Mouse (Mus musculus): ENCODE measurements around the gene Sox10.

Gene Sox10

GRCm38 (mm10) chr15:79162301-79162700, 2.7 kb downstream of the Sox10 start:
- in situ Hi-C loops (cut with MboI, MseI) = loop anchor here (25.0 kb wide), 1 partner anchor 1850 kb away; no protein-coding TSS in a partner anchor

GRCm38 (mm10) chr15:79155572-79155971, 9.5 kb downstream of the Sox10 start:
- in situ Hi-C loops (cut with MboI, MseI) = loop anchor here (25.0 kb wide), 1 partner anchor 1857 kb away; no protein-coding TSS in a partner anchor

- in situ Hi-C loops (cut with MboI, MseI) = loop anchor here (25.0 kb wide), 1 partner anchor 1860 kb away; no protein-coding TSS in a partner anchor
Measured at GRCm38 (mm10) chr15:79152709-79153108, 12.3 kb downstream of the Sox10 start.

GRCm38 (mm10) chr15:79151881-79152280, 13.2 kb downstream of the Sox10 start:
- in situ Hi-C loops (cut with MboI, MseI) = loop anchor here (25.0 kb wide), 1 partner anchor 1860 kb away; no protein-coding TSS in a partner anchor

- in situ Hi-C loops (cut with MboI, MseI) = no loop called here
Measured at GRCm38 (mm10) chr15:79148533-79148932, 16.5 kb downstream of the Sox10 start.

GRCm38 (mm10) chr15:79145522-79145921, 19.5 kb downstream of the Sox10 start:
- in situ Hi-C loops (cut with MboI, MseI) = no loop called here

- in situ Hi-C loops (cut with MboI, MseI) = no loop called here
Measured at GRCm38 (mm10) chr15:79144021-79144420, 21.0 kb downstream of the Sox10 start.

GRCm38 (mm10) chr15:79143316-79143715, 21.7 kb downstream of the Sox10 start:
- in situ Hi-C loops (cut with MboI, MseI) = no loop called here

- in situ Hi-C loops (cut with MboI, MseI) = no loop called here
Measured at GRCm38 (mm10) chr15:79141566-79141917, 23.5 kb downstream of the Sox10 start.

GRCm38 (mm10) chr15:79140866-79141565, 24.0 kb downstream of the Sox10 start, which contains the start of the genes Polr2f and 1700088E04Rik:
Gene Polr2f (plus strand): TSS chr15:79141009.
Gene 1700088E04Rik (minus strand): TSS chr15:79141253.
- in situ Hi-C loops (cut with MboI, MseI) = no loop called here

GRCm38 (mm10) chr15:79139640-79140039, 25.4 kb downstream of the Sox10 start:
- in situ Hi-C loops (cut with MboI, MseI) = no loop called here

GRCm38 (mm10) chr15:79135783-79136575, 29.1 kb downstream of the Sox10 start:
- in situ Hi-C loops (cut with MboI, MseI) = no loop called here

- in situ Hi-C loops (cut with MboI, MseI) = no loop called here
Measured at GRCm38 (mm10) chr15:79135332-79135731, 29.7 kb downstream of the Sox10 start.

GRCm38 (mm10) chr15:79134496-79135270, 30.4 kb downstream of the Sox10 start:
- in situ Hi-C loops (cut with MboI, MseI) = no loop called here

GRCm38 (mm10) chr15:79133191-79133661, 31.8 kb downstream of the Sox10 start:
- in situ Hi-C loops (cut with MboI, MseI) = no loop called here

- in situ Hi-C loops (cut with MboI, MseI) = no loop called here
Measured at GRCm38 (mm10) chr15:79131442-79131841, 33.6 kb downstream of the Sox10 start.

- in situ Hi-C loops (cut with MboI, MseI) = no loop called here
Measured at GRCm38 (mm10) chr15:79130782-79131181, 34.3 kb downstream of the Sox10 start.

- in situ Hi-C loops (cut with MboI, MseI) = no loop called here
Measured at GRCm38 (mm10) chr15:79129311-79129710, 35.7 kb downstream of the Sox10 start.

- in situ Hi-C loops (cut with MboI, MseI) = no loop called here
Measured at GRCm38 (mm10) chr15:79128208-79128607, 36.8 kb downstream of the Sox10 start.

GRCm38 (mm10) chr15:79127101-79127500, 37.9 kb downstream of the Sox10 start:
- in situ Hi-C loops (cut with MboI, MseI) = no loop called here

GRCm38 (mm10) chr15:79126217-79126932, 38.7 kb downstream of the Sox10 start:
- in situ Hi-C loops (cut with MboI, MseI) = no loop called here

All from regulatory T cell (primary cell).